Mouse (Mus musculus) heart, embryonic 13.5 days (tissue): Measurements from ENCODE around the gene Plekhn1. TPM values are rescaled to one million over a fixed set of nuclear protein-coding genes. Genes with fewer than 3 reads are reported as not detected.

Source experiments
- ATAC-seq: fragments of 200-750 bp; cut with Nextera tagmentation; 2 replicates; pipeline ENCODE4 v1.8.0; 2017; ENCODE audit warnings: moderate TSS enrichment; ENCODE audit not compliant: insufficient number of reproducible peaks, low FRiP score, low TSS enrichment; ENCODE audit errors: extremely low read depth
- H3K27ac ChIP-seq: fragments of 300-500 bp; sonication (generic); replicated peaks from 2 replicates; pipeline ENCODE4 v1.5.1; 2015; ENCODE audit warnings: moderate library complexity, mild to moderate bottlenecking, inconsistent platforms
- H3K27me3 ChIP-seq: fragments of 300-500 bp; sonication (generic); replicated peaks from 2 replicates; pipeline ENCODE4 v1.6.1; 2015; ENCODE audit warnings: mild to moderate bottlenecking, inconsistent platforms
- H3K36me3 ChIP-seq: fragments of 300-500 bp; sonication (generic); 2 replicates; pipeline ENCODE4 v1.6.1; 2015; ENCODE audit warnings: mild to moderate bottlenecking, inconsistent platforms
- H3K4me1 ChIP-seq: fragments of 300-500 bp; sonication (generic); 2 replicates; pipeline ENCODE4 v1.6.1; 2015; ENCODE audit warnings: inconsistent platforms
- H3K4me2 ChIP-seq: fragments of 300-500 bp; sonication (generic); 2 replicates; pipeline ENCODE4 v1.6.1; 2015; ENCODE audit warnings: inconsistent platforms, mild to moderate bottlenecking, moderate library complexity
- H3K4me3 ChIP-seq: fragments of 300-500 bp; sonication (generic); 2 replicates; pipeline ENCODE4 v1.5.1; 2015; ENCODE audit warnings: moderate library complexity, mild to moderate bottlenecking, inconsistent platforms
- H3K9ac ChIP-seq: fragments of 300-500 bp; sonication (generic); 2 replicates; pipeline ENCODE4 v1.6.1; 2015; ENCODE audit warnings: inconsistent platforms, mild to moderate bottlenecking, moderate library complexity
- H3K9me3 ChIP-seq: fragments of 300-500 bp; sonication (generic); 2 replicates; pipeline ENCODE4 v1.6.1; 2016; ENCODE audit warnings: inconsistent platforms
- WGBS: fragments of 180-500 bp; shearing (Covaris S2); methylation state at CpG from one replicate; pipeline ENCODE4 v1.1.7; 2015; ENCODE audit warnings: mixed read lengths; 5-methylcytosine and 5-hydroxymethylcytosine counted together
- polyA plus RNA-seq: library from polyadenylated mRNA; unstranded; fragments of >200 nt; fragmentation: Nextera tagmentation; extraction: Ambion mirVana; gene quantifications from 2 replicates; pipeline ENCODE4 v1.2.1, GENCODE M21; 2015

The Plekhn1 gene
- polyA plus RNA-seq, 1 experiment from 2014 or later = 13.1 TPM

GRCm38 (mm10) chr4:156209963-156210635, 24.6 kb downstream of the Plekhn1 start:
- Histone ChIP-seq H3K27ac (no peak overlapping the region), H3K36me3 (peaks cover 7% of the 10 kb centered on the region; the same call in 1 of the 2 replicates), H3K4me2 (no peak overlapping the region), H3K4me1 (peaks cover 4% of the 10 kb centered on the region), H3K9me3 (no peaks in the 10 kb centered on the region), H3K27me3 (peaks cover 3% of the 10 kb centered on the region), H3K4me3 (no peak overlapping the region), H3K9ac (no peak overlapping the region)
- ATAC-seq = no peak
- 61% methylated on average over 13 of the region's 13 CpGs for WGBS

- no peak overlapping the region for H3K9ac ChIP-seq
- H3K36me3 ChIP-seq = peaks cover 7% of the 10 kb centered on the region; the same call in 1 of the 2 replicates
- 81% methylated on average over 4 of the region's 4 CpGs for WGBS
Observed at GRCm38 (mm10) chr4:156208872-156209271, 25.8 kb downstream of the Plekhn1 start.

GRCm38 (mm10) chr4:156203413-156204131, 31.1 kb downstream of the Plekhn1 start:
- under 1% methylated on average over 49 of the region's 49 CpGs for WGBS

More at GRCm38 (mm10) chr4:156208872-156209271, 25.8 kb downstream of the Plekhn1 start:
- Histone ChIP-seq H3K27me3 (peaks cover 15% of the 10 kb centered on the region), H3K4me3 (no peak overlapping the region), H3K27ac (no peak overlapping the region), H3K4me2 (no peak overlapping the region), H3K9me3 (no peaks in the 10 kb centered on the region), H3K4me1 (peaks cover 13% of the 10 kb centered on the region)
- ATAC-seq = no peak

GRCm38 (mm10) chr4:156203001-156203412, 31.6 kb downstream of the Plekhn1 start, which contains the start of gene AW011738:
Gene AW011738, plus strand, starts transcription at chr4:156203304.
- peak within 1 kb of the TSS; percentile 87 for H3K9ac ChIP-seq
- peak within 1 kb of the TSS; percentile 71 for H3K4me3 ChIP-seq
- WGBS = under 1% methylated on average over 37 of the region's 39 CpGs
- peaks cover 29% of the 10 kb centered on the region for H3K4me1 ChIP-seq
- peak; percentile 60; the same call in 1 of the 2 replicates for ATAC-seq
- no peaks in the 10 kb centered on the region for H3K9me3 ChIP-seq
- peak within 1 kb of the TSS; percentile 72 for H3K27ac ChIP-seq
- peaks cover 7% of the 10 kb centered on the region; the same call in 1 of the 2 replicates for H3K36me3 ChIP-seq
- H3K27me3 ChIP-seq = peaks cover 22% of the 10 kb centered on the region
- peak within 1 kb of the TSS; percentile 92 for H3K4me2 ChIP-seq

More at GRCm38 (mm10) chr4:156203413-156204131, 31.1 kb downstream of the Plekhn1 start:
- H3K27me3 ChIP-seq = peaks cover 22% of the 10 kb centered on the region
- H3K4me2 ChIP-seq = peak overlapping the region; percentile 92
- H3K9ac ChIP-seq = peak overlapping the region; percentile 87
- H3K27ac ChIP-seq = peak overlapping the region; percentile 72
- ATAC-seq = peak; percentile 22; the same call in 1 of the 2 replicates
- no peaks in the 10 kb centered on the region for H3K9me3 ChIP-seq
- peaks cover 29% of the 10 kb centered on the region for H3K4me1 ChIP-seq
- H3K4me3 ChIP-seq = peak overlapping the region; percentile 71
- peaks cover 7% of the 10 kb centered on the region; the same call in 1 of the 2 replicates for H3K36me3 ChIP-seq

- Histone ChIP-seq H3K27ac (peak overlapping the region; percentile 72), H3K27me3 (peaks cover 22% of the 10 kb centered on the region), H3K9ac (peak overlapping the region; percentile 87), H3K9me3 (no peaks in the 10 kb centered on the region), H3K4me3 (peak overlapping the region; percentile 71), H3K4me2 (peak overlapping the region; percentile 92), H3K36me3 (peaks cover 7% of the 10 kb centered on the region; the same call in 1 of the 2 replicates), H3K4me1 (peaks cover 29% of the 10 kb centered on the region)
- 10% methylated on average over 12 of the region's 12 CpGs for WGBS
- ATAC-seq = no peak
Observed at GRCm38 (mm10) chr4:156202462-156202893, 32.2 kb downstream of the Plekhn1 start.

- Histone ChIP-seq H3K4me3 (0 out of 2 replicates have a peak within 1 kb of the TSS, but pooled peaks have one; percentile 8), H3K9ac (no peak within 1 kb of the TSS), H3K27me3 (peaks cover 22% of the 10 kb centered on the region), H3K27ac (no peak within 1 kb of the TSS), H3K9me3 (no peaks in the 10 kb centered on the region), H3K4me1 (peaks cover 38% of the 10 kb centered on the region), H3K4me2 (peak within 1 kb of the TSS; percentile 35), H3K36me3 (no peaks in the 10 kb centered on the region)
- no peak for ATAC-seq
- WGBS = 56% methylated on average over 10 of the region's 10 CpGs
Observed at GRCm38 (mm10) chr4:156200623-156201475, 33.8 kb downstream of the Plekhn1 start, which contains the start of gene Isg15. Gene Isg15, minus strand, starts transcription at chr4:156200818.

- Histone ChIP-seq H3K9ac (peak overlapping the region; percentile 86), H3K4me3 (peak overlapping the region; percentile 91), H3K27ac (peak overlapping the region; percentile 93), H3K36me3 (peaks cover 20% of the 10 kb centered on the region), H3K27me3 (no peaks in the 10 kb centered on the region), H3K4me1 (peaks cover 48% of the 10 kb centered on the region), H3K9me3 (no peaks in the 10 kb centered on the region), H3K4me2 (peak overlapping the region; percentile 90)
- under 1% methylated on average over 26 of the region's 26 CpGs for WGBS
- ATAC-seq = peak; percentile 87
Observed at GRCm38 (mm10) chr4:156197829-156198205, 36.8 kb downstream of the Plekhn1 start.

GRCm38 (mm10) chr4:156197131-156197828, 37.4 kb downstream of the Plekhn1 start, which contains the start of gene Agrn:
Gene Agrn, minus strand, starts transcription at chr4:156197488.
- Histone ChIP-seq H3K36me3 (peaks cover 21% of the 10 kb centered on the region), H3K4me2 (peak within 1 kb of the TSS; percentile 90), H3K9ac (peak within 1 kb of the TSS; percentile 95), H3K4me3 (peak within 1 kb of the TSS; percentile 91), H3K27ac (peak within 1 kb of the TSS; percentile 93), H3K27me3 (no peaks in the 10 kb centered on the region), H3K9me3 (no peaks in the 10 kb centered on the region), H3K4me1 (peaks cover 48% of the 10 kb centered on the region)
- WGBS = under 1% methylated on average over 38 of the region's 88 CpGs
- ATAC-seq = peak; percentile 81

- WGBS = 3% methylated on average over 35 of the region's 35 CpGs
- Histone ChIP-seq H3K4me2 (peak overlapping the region; percentile 90), H3K27ac (peak overlapping the region; percentile 85), H3K4me3 (peak overlapping the region; percentile 91), H3K9me3 (no peaks in the 10 kb centered on the region), H3K36me3 (peaks cover 32% of the 10 kb centered on the region), H3K4me1 (peaks cover 47% of the 10 kb centered on the region), H3K9ac (peak overlapping the region; percentile 95), H3K27me3 (no peaks in the 10 kb centered on the region)
- no peak for ATAC-seq
Observed at GRCm38 (mm10) chr4:156195927-156196870, 38.5 kb downstream of the Plekhn1 start.
